Mouse (Mus musculus) midbrain, postnatal 0 days (tissue): ENCODE data around the gene Pygo1. TPM values are rescaled to one million over a fixed set of nuclear protein-coding genes. Genes with fewer than 3 reads are reported as not detected.

Experiments used
- ATAC-seq: fragments of 200-750 bp; cut with Nextera tagmentation; 2 replicates; pipeline ENCODE4 v1.8.0; 2017; ENCODE audit warnings: moderate number of reproducible peaks, mild to moderate bottlenecking, moderate TSS enrichment, moderate library complexity; ENCODE audit not compliant: low FRiP score
- DNase-seq: peaks from one replicate; pipeline ENCODE4 v3.0.0-alpha.2; 2015; ENCODE audit warnings: low spot score
- H3K27ac ChIP-seq: fragments of 300-500 bp; sonication (generic); 2 replicates; pipeline ENCODE4 v1.5.1; 2014; ENCODE audit warnings: low read depth, mild to moderate bottlenecking, low read length, mixed read lengths
- H3K27me3 ChIP-seq: fragments of 300-500 bp; sonication (generic); 2 replicates; pipeline ENCODE4 v1.6.1; 2014; ENCODE audit warnings: low read length, control low read depth, mixed read lengths; ENCODE audit not compliant: insufficient read depth
- H3K36me3 ChIP-seq: fragments of 300-500 bp; sonication (generic); 2 replicates; pipeline ENCODE4 v1.6.1; 2014; ENCODE audit warnings: low read length, control low read depth, mixed read lengths; ENCODE audit not compliant: insufficient read depth
- H3K4me1 ChIP-seq: fragments of 300-500 bp; sonication (generic); 2 replicates; pipeline ENCODE4 v1.6.1; 2014; ENCODE audit warnings: mild to moderate bottlenecking, control low read depth, antibody characterized with exemption, low read length, mixed read lengths; ENCODE audit not compliant: insufficient read depth
- H3K4me2 ChIP-seq: fragments of 300-500 bp; sonication (generic); 2 replicates; pipeline ENCODE4 v1.6.1; 2014; ENCODE audit warnings: low read depth, mild to moderate bottlenecking, low read length, mixed read lengths; ENCODE audit not compliant: poor library complexity, severe bottlenecking
- H3K4me3 ChIP-seq: fragments of 300-500 bp; sonication (generic); 2 replicates; pipeline ENCODE4 v1.5.1; 2014; ENCODE audit warnings: low read depth, mild to moderate bottlenecking, low read length, moderate library complexity
- H3K9ac ChIP-seq: fragments of 300-500 bp; sonication (generic); replicated peaks from 2 replicates; pipeline ENCODE4 v1.6.1; 2014; ENCODE audit warnings: mild to moderate bottlenecking, low read length, moderate library complexity, mixed read lengths; ENCODE audit not compliant: poor library complexity, severe bottlenecking
- H3K9me3 ChIP-seq: fragments of 300-500 bp; sonication (generic); 2 replicates; pipeline ENCODE4 v1.6.1; 2016; ENCODE audit warnings: low read length, control low read depth
- CTCF ChIP-seq: IDR thresholded peaks from 2 replicates; pipeline ENCODE4 v1.5.1; 2016; ENCODE audit warnings: antibody characterized with exemption, mild to moderate bottlenecking
- WGBS: fragments of 180-500 bp; shearing (Covaris S2); extraction: QIAGEN DNeasy Blood & Tissue Kit; methylation state at CpG from one replicate; pipeline ENCODE4 v1.1.7; 2014; 5-methylcytosine and 5-hydroxymethylcytosine counted together
- polyA plus RNA-seq: library from polyadenylated mRNA; unstranded; fragments of >200 nt; fragmentation: Nextera tagmentation; extraction: Ambion mirVana; gene quantifications from 2 replicates; pipeline ENCODE4 v1.2.1, GENCODE M21; 2015
- total RNA-seq: library from RNA; depleted of rRNA; stranded (reverse); fragments of >200 nt; gene quantifications from 2 replicates; pipeline ENCODE4 v1.2.3, GENCODE M21; 2014

The Pygo1 gene
- total and polyA plus RNA-seq, 2 experiments from 2014 or later: 9.3 to 40.1 TPM

DNA sequence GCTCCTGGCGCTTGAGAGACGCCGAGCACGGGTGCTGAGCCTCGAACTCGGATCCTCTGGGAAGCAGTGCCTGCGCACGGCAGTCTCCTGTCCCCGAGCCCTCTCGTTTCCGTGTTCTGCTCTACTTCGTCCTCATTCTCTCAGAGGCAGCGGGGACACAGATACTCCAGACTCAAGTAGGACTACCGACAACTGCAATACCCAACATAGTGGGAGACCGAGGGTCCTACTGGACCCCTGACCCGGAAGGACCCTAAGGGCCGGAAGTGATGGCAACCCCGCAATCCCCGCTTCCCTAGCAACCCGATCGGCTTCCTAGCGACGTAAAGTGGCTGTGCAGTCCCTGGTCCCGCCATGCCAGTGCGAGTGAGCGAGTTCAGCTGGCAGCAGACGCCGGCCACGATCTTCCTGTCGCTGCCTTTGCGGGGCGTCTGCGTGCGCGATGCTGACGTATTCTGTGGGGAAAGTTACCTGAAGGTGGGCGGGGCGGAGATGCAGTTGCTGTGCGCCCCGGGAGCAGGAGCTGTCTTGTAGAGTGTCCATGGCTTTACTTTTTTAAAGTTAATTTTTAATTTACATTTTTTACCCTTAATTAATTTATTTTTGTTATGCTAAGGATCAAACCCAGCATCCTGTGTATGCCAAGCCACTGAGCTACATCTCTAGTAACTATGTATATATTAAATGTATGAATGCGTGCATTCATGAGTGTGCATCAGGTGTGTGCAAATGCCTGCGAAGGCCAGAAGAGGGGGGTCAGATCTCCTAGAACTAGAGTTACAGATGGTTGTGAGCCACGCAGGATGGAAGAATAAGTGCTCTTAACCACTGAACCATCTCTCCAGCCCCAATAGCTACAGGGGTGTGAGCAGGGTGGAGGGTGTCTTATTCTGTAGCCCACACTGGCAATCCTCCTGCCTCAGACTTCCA lies 33.3 kb downstream of the Pygo1 start, which contains the start of the genes Dyx1c1 and Gm44503:
Gene Dyx1c1, plus strand, starts transcription at position 265 of the 930 bp plus-strand sequence.
Gene Gm44503, plus strand, starts transcription at position 332 of the 930 bp plus-strand sequence.
- Histone ChIP-seq H3K36me3 (no peaks in the 10 kb centered on the region), H3K4me1 (no peaks in the 10 kb centered on the region), H3K9ac (peak within 1 kb of the TSS; percentile 55), H3K27me3 (no peaks in the 10 kb centered on the region), H3K4me2 (peak within 1 kb of the TSS; percentile 73), H3K27ac (peak within 1 kb of the TSS; percentile 58; the same call in 1 of the 2 replicates), H3K4me3 (peak within 1 kb of the TSS; percentile 58), H3K9me3 (no peaks in the 10 kb centered on the region)
- ATAC-seq: peak; percentile 93
- 2% methylated on average over 43 of the region's 43 CpGs for WGBS
- peak; percentile 52 for TF ChIP-seq CTCF
- DNase-seq: peak; percentile 94

DNA sequence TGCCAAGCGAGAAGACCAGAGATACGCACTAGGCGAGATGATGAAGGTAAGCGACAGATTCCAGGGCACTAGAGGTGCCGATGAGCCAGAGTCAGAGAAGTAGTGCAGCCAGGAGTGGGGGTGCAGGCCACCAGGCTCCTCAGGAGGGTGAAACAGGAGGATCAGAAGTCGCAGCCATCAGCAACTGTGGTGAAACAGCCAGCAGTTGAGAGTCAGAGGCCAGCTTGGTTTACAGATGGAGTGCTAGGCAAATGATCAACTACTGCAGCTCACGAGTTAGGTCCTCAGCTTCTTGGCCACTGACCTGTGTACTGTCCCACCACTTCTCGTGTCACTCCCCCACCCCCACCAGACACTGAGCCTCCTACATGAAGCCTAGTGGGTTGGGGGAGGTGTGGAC lies 35.9 kb downstream of the Pygo1 start:
- Histone ChIP-seq H3K36me3 (no peaks in the 10 kb centered on the region), H3K27me3 (no peaks in the 10 kb centered on the region), H3K4me2 (no peak overlapping the region), H3K4me3 (no peak overlapping the region), H3K9ac (no peak overlapping the region), H3K27ac (no peak overlapping the region), H3K4me1 (no peaks in the 10 kb centered on the region), H3K9me3 (no peaks in the 10 kb centered on the region)
- no peak for ATAC-seq
- 78% methylated on average over 8 of the region's 8 CpGs for WGBS
- TF ChIP-seq CTCF: no peak
- DNase-seq: no peak

DNA sequence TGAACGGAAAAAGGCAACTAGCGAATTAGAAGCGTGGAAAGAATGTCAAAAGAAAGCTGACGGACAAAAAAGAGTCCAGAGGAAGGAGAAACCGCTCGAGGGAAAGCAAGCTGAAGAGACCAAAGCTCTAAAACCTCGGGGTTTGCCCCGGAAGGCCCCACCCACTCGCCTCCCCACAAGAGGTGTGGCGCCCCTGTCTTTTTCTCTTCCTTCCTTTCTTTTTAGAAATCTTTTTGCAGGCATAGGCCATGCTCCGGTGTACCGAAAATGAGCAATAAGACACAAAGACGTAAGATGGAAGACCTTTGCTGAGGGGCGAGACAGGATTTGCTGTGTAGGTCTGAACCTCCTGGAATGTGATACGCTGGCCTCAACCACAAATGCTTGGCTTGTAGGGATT lies 36.5 kb downstream of the Pygo1 start:
- 78% methylated on average over 15 of the region's 15 CpGs for WGBS
- H3K4me2 ChIP-seq: no peak overlapping the region

DNA sequence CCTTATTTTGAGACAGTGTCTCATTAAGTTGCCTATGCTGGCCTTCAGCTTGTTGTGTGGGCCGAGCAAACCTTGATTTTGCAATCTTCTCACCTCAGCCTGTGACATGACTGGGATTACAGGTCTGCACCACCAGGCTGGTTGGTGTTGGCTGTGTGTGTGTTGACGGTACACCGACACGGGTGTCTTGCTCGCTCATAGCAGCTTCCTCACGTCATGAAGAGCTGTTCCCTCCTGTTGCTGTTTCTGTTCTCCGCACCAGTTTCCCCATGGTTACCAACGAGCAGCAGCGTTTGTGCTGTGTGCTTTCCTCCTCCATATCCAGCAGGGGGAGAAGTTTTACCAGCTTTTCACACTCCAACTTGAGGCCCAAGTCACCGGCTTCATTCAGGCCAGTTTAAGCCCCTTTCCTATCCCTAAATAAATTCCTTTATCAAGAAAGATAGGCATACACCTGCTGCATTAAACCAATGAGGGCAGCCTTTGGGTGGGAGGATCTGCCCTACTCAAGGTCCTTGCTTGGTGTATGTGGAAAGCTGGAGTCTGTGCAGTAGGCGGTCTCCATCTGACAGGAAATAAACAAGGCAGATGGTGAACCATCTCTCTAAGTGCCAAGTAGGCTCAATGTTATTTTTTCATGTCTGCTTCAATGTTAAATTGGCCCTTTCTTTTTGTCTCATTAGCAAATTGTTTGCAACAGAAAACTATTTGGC lies 43.1 kb downstream of the Pygo1 start:
- H3K4me1 ChIP-seq: no peaks in the 10 kb centered on the region
- no peak overlapping the region for H3K4me3 ChIP-seq
- H3K27ac ChIP-seq: no peak overlapping the region
- no peaks in the 10 kb centered on the region for H3K27me3 ChIP-seq
- TF ChIP-seq CTCF: peak; percentile 83
- DNase-seq (peak; percentile 82), ATAC-seq (peak; percentile 74)
- H3K4me2 ChIP-seq: no peak overlapping the region
- H3K9ac ChIP-seq: no peak overlapping the region
- no peaks in the 10 kb centered on the region for H3K36me3 ChIP-seq
- H3K9me3 ChIP-seq: no peaks in the 10 kb centered on the region
- WGBS: 28% methylated on average over 11 of the region's 11 CpGs

More for the DNA sequence above, 36.5 kb downstream of the Pygo1 start:
- H3K9me3 ChIP-seq: no peaks in the 10 kb centered on the region
- no peak overlapping the region for H3K4me3 ChIP-seq
- H3K4me1 ChIP-seq: no peaks in the 10 kb centered on the region
- DNase-seq: no peak
- H3K27me3 ChIP-seq: no peaks in the 10 kb centered on the region
- no peak for TF ChIP-seq CTCF
- no peak overlapping the region for H3K27ac ChIP-seq
- ATAC-seq: no peak
- H3K36me3 ChIP-seq: no peaks in the 10 kb centered on the region
- H3K9ac ChIP-seq: no peak overlapping the region

DNA sequence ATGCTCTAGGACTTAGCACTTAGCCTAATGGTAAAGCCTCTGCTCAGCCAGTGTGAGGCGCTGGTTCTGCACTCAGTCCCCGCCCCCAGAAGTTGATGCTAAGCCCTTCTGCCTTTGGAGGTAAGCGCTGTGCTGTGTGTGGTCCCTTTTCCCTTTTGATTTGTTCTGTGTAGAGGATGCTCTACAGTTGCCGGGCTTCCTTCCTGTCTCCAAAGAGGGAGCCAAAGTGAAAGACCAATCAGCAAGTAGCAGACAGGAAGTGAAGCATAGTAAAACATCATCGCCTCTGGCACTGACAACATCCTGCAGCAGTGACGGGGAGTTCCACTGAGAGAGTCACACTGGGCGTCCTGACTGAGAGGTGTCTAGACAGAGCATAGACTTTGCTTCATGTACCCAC lies 44.4 kb downstream of the Pygo1 start:
- H3K27me3 ChIP-seq: no peaks in the 10 kb centered on the region
- DNase-seq (no peak), ATAC-seq (0 out of 2 replicates have a peak, but pooled peaks have one; percentile 3)
- H3K27ac ChIP-seq: no peak overlapping the region
- no peaks in the 10 kb centered on the region for H3K9me3 ChIP-seq
- no peak overlapping the region for H3K4me3 ChIP-seq
- no peaks in the 10 kb centered on the region for H3K36me3 ChIP-seq
- TF ChIP-seq CTCF: peak; percentile 11; the same call in 1 of the 2 replicates
- H3K4me2 ChIP-seq: no peak overlapping the region
- no peaks in the 10 kb centered on the region for H3K4me1 ChIP-seq
- no peak overlapping the region for H3K9ac ChIP-seq
- WGBS: 70% methylated on average over 7 of the region's 7 CpGs

DNA sequence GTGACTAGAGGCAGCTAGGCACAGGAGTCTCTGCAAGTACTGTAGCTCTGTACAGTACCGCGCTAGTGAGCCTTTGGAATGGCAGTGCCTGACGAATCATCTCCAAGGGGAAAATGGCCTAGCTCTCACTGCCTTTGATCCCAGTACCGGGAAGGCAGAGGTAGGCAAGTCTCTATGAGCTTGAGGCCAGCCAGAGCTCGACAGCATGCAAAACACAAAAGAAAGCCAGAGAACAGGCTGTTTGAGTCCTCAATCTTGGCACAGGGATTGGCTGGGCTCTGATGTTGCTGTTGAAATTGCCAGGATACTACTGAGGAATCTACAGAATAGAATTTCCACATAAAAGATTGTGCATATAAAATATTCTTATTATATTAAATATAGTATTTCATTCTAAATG lies 47.0 kb downstream of the Pygo1 start:
- Histone ChIP-seq H3K27me3 (no peaks in the 10 kb centered on the region), H3K9me3 (no peaks in the 10 kb centered on the region), H3K27ac (no peak overlapping the region), H3K9ac (no peak overlapping the region), H3K4me1 (no peaks in the 10 kb centered on the region), H3K4me2 (no peak overlapping the region), H3K36me3 (no peaks in the 10 kb centered on the region), H3K4me3 (no peak overlapping the region)
- TF ChIP-seq CTCF: no peak
- no peak for ATAC-seq
- WGBS: 83% methylated on average over 5 of the region's 5 CpGs
- DNase-seq: no peak
